Mouse (Mus musculus): ENCODE results near the gene Csta1.

DNA sequence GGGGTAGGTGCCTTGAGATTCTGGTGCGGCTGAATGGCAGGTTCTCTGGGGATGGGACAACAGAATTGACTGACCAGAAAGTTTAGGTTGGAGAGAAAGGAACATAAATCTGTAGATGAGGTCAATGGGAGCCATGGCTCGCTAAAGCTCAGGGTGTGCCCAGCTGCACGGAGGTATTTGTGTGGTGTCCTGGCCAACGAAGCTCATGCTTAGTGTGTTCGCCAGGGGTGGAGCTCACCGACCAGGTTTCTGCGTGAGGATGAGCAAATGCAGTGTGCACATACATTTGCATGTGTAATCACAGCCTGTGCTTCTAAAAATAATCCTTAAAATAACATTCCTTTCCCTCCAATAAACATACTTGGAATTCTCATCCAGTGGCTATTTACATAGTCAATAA lies 2.9 kb downstream of the Csta1 start:
- TF ChIP-seq CTCF (conservative IDR thresholded peaks at IDR 0.05; ENCODE audit: insufficient read depth, insufficient read length, low read depth, low read length) (no peak), POLR2A (IDR thresholded peaks at IDR 0.05; ENCODE audit: low read depth, low read length) (no peak)

All from kidney, adult 2 months (tissue).